Mouse (Mus musculus) midbrain, embryonic 10.5 days (tissue): ENCODE data around the gene Gm42420. TPM values are rescaled to one million over a fixed set of nuclear protein-coding genes. Genes with fewer than 3 reads are reported as not detected.

Experiments
- DNase-seq: peaks from one replicate; pipeline ENCODE4 v3.0.0-alpha.2; 2017; ENCODE audit warnings: low spot score
- H3K27ac ChIP-seq: fragments of 300-500 bp; sonication (generic); replicated peaks from 2 replicates; pipeline ENCODE4 v1.5.1; 2016; ENCODE audit warnings: mild to moderate bottlenecking
- H3K27me3 ChIP-seq: fragments of 300-500 bp; sonication (generic); 2 replicates; pipeline ENCODE4 v1.6.1; 2016; ENCODE audit warnings: low read depth, mild to moderate bottlenecking; ENCODE audit not compliant: poor library complexity, severe bottlenecking
- H3K36me3 ChIP-seq: fragments of 300-500 bp; sonication (generic); 2 replicates; pipeline ENCODE4 v1.6.1; 2016; ENCODE audit warnings: mild to moderate bottlenecking, moderate library complexity
- H3K4me1 ChIP-seq: fragments of 300-500 bp; sonication (generic); 2 replicates; pipeline ENCODE4 v1.6.1; 2016
- H3K4me3 ChIP-seq: fragments of 300-500 bp; sonication (generic); 2 replicates; pipeline ENCODE4 v1.5.1; 2016; ENCODE audit warnings: mild to moderate bottlenecking, moderate library complexity
- H3K9me3 ChIP-seq: fragments of 300-500 bp; sonication (generic); replicated peaks from 2 replicates; pipeline ENCODE4 v1.6.1; 2016; ENCODE audit warnings: mild to moderate bottlenecking
- WGBS: fragments of 180-500 bp; shearing (Covaris S2); methylation state at CpG from one replicate; pipeline ENCODE4 v1.1.7; 2016; 5-methylcytosine and 5-hydroxymethylcytosine counted together
- polyA plus RNA-seq: library from polyadenylated mRNA; unstranded; fragments of >200 nt; fragmentation: Nextera tagmentation; extraction: Ambion mirVana; gene quantifications from 2 replicates; pipeline ENCODE4 v1.2.1, GENCODE M21; 2016

The Gm42420 gene
- polyA plus RNA-seq, 1 experiment from 2014 or later: 0.57 TPM

DNA sequence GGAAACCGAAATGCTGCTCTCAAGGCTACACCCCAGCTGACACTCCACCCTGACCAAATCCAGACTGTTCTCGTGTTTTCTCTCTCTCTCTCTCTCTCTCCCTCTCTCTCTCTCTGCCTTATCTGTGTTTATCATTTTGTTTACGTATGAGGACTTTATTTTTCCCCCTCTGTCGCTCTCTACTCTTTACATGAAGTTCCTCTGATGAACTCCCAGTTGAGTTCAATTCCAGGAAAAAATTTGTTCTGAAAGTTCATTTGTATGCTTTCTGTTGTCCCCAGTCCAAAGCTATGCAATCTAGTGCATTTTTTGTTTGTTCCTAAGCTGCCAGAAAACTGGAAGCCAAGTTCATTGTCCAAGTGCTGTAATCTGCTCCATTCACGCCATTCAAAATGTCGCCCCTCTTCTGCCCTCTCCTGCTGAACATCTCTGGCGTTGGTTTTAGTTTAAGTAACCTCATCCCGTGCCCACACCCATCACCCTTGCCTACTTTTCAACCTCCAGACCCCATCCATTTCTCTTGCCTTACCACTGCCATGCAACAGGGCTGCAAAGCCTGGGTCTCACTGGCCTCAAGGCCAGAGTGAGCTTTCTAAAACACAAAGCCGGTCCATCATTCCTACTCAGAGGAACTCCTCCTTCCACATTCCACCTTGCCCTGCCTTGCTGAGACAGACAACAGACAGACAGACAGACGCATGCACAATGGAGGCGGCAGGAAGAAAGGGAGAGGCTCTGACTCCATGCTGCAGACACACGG, 30.5 kb upstream of the Gm42420 start:
- Histone ChIP-seq H3K4me1 (peaks cover 64% of the 10 kb centered on the region), H3K27ac (peak overlapping the region; percentile 60)

DNA sequence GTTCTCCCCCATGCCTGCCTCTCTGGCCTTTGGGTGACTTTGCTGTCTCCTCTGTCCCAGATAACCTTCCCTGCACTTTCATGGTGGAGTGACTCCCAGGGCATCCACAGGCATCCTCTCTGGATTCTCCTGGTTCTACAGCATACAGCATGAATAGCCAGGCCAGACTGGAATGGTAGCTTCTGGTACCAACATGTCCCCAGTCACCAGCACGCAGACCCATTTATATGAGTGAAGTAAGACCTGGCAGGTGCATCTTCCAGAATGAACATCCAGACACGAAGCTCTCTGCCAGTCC, 30.0 kb upstream of the Gm42420 start:
- Histone ChIP-seq H3K4me3 (peak overlapping the region; percentile 92), H3K27me3 (no peaks in the 10 kb centered on the region), H3K36me3 (peaks cover 38% of the 10 kb centered on the region), H3K27ac (peak overlapping the region; percentile 60), H3K4me1 (peaks cover 64% of the 10 kb centered on the region), H3K9me3 (peaks cover 5% of the 10 kb centered on the region; the same call in 1 of the 2 replicates)
- 90% methylated on average over 2 of the region's 2 CpGs for WGBS
- no peak for DNase-seq

More for the DNA sequence above, 30.5 kb upstream of the Gm42420 start:
- H3K9me3 ChIP-seq: peaks cover 5% of the 10 kb centered on the region; the same call in 1 of the 2 replicates
- H3K36me3 ChIP-seq: peaks cover 40% of the 10 kb centered on the region
- no peaks in the 10 kb centered on the region for H3K27me3 ChIP-seq
- peak overlapping the region; percentile 92 for H3K4me3 ChIP-seq
- no peak for DNase-seq
- 76% methylated on average over 12 of the region's 12 CpGs for WGBS

DNA sequence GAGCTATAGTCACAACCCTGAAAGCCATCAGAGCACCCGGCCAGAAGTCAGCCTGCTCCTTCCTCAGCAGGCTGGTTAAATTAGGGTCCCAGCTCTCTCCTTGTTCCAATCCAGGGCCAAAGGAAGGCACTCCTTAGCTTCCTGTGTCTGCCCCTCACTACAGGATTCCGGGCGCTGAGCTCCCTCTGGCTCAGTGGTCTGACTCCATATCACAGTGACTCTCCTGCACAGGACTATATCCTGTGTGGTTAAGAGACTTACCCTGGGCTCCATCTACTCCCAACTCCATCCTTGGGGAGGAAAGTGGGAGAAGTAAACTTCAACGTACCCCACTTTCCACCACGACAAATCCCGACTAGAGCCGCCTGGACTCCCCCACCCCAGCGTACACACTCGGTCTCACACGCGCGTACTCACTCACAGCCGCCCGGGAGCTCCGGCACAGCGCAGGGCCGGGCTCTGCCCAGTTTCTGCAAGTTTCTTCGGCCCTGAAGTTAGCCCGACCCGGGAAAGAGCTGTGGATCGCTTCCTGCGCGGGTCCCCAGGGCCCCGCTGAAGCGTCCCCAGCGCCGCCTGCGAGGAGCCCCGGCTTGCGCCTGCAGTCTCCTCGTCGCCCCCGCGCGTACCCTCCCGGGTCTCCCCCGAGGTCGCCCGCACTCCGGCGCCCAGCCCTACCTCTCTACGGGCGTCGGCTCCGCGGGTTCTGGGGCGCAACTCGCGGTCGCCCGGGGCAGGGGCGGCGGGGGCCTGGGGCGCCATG, 28.5 kb upstream of the Gm42420 start:
- Histone ChIP-seq H3K27ac (peak overlapping the region; percentile 100), H3K27me3 (no peaks in the 10 kb centered on the region), H3K36me3 (peaks cover 24% of the 10 kb centered on the region), H3K4me1 (peaks cover 59% of the 10 kb centered on the region), H3K9me3 (no peaks in the 10 kb centered on the region; the same call in 1 of the 2 replicates), H3K4me3 (peak overlapping the region; percentile 92)
- peak; percentile 71 for DNase-seq
- under 1% methylated on average over 54 of the region's 54 CpGs for WGBS

DNA sequence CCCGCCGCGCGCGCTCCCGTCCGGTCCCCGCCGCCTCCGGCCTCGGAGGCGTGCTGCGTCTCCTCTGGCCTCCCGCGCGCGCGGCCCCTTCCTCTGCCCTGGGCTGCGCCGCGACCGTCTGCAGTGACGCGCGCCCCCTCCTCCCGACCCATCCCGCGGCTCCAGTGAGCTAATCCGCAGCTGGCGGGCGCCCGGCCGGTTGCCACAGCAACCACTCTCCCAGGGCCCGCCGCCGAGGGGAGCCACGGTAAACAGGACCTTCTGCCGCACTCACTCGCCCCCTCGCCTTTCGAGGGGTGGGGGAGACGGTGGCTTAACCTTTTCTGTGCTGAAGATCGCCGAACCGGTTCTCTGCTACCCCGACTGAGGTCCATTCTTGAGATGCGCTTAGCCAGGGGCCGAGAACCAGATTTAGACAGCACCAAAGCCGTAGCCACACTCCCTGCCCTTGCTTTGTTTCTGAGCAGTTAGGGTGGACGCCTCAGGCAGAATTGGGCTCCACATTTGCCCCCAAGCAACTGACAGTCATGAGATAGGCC, 27.8 kb upstream of the Gm42420 start, which contains the start of gene Dennd2a:
Dennd2a (minus strand) TSS at position 145 of the 539 bp plus-strand sequence.
- Histone ChIP-seq H3K4me1 (peaks cover 54% of the 10 kb centered on the region), H3K9me3 (no peaks in the 10 kb centered on the region), H3K36me3 (peaks cover 18% of the 10 kb centered on the region), H3K4me3 (peak within 1 kb of the TSS; percentile 92), H3K27me3 (no peaks in the 10 kb centered on the region), H3K27ac (peak within 1 kb of the TSS; percentile 100)
- under 1% methylated on average over 50 of the region's 50 CpGs for WGBS
- DNase-seq: peak; percentile 96

DNA sequence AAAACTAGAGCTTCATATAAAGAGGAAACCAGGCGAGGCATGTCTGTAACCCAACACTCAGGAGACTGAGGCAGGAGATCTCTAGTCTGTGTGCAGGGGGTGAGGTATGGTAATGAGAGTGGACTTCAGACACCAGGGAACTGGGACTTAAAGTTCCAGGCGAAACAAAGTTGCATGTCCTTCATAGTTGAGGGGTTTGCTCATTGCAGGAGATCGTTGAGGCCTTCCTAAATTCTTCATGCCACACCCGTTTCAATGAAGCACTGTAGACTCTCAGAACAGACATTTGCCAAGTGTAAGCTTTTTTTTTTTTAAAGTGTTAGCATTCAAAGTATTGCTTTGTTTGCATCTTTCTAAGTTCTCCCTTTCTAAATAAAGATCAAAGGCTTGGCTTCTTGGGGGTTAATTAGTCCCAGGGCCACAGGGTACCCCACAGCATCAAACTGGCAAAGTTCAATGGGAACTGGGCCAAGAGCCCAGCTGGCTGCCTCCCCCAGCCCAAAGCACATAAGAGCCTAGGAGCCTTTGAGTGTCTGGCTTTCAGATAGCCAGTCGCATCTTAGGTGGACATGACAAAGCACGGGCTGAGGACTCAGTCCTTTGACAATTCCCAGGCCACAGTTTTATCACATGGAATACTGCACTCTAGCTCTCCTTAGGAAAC, 26.1 kb upstream of the Gm42420 start:
- no peaks in the 10 kb centered on the region for H3K9me3 ChIP-seq
- peaks cover 4% of the 10 kb centered on the region for H3K36me3 ChIP-seq
- DNase-seq: no peak
- peak overlapping the region; percentile 69 for H3K27ac ChIP-seq
- no peak overlapping the region for H3K4me3 ChIP-seq
- no peaks in the 10 kb centered on the region for H3K27me3 ChIP-seq
- peaks cover 47% of the 10 kb centered on the region for H3K4me1 ChIP-seq
- 57% methylated on average over 6 of the region's 6 CpGs for WGBS

DNA sequence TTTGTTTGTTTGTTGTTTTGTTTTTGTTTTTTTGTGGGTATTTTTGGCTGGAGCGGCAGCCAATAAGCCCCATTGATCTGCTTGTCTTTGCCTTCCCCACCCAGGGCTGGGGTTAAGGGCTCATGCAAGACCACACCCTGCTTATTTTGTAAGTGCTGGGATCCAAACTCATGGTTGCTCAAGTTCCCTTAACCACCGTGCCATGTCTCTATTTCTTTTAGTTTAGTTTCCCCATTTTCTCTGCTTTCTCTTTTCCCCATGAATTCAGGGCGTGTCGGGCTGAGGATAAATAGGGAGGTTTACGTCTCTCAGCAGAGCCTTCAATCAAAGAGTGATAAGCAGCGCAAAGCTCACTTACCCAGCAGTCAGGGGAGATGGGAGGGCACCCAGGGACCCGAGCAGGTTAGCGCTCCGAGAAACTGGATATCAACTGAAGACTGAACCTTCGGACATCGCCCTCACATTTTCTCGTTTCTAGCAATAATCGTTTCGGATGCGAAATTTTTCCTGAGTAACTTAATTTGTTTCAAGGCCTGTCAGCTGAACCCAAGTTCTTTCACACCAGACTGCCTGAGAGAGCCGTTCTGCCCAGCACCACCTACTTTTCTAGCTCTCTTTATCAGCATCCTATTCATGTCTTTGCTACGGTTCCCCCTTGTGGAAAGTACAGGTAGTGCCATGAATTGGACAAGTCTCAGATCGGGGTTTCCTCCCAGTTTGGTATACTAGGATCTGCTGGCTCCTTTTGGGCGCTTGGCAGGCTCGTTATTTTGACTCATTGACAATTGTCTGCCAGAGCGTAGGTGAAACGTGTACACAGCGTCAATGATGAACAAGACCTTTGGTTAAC, 23.2 kb upstream of the Gm42420 start:
- peak overlapping the region; percentile 38; the same call in 1 of the 2 replicates for H3K27ac ChIP-seq
- H3K4me1 ChIP-seq: peaks cover 24% of the 10 kb centered on the region
- H3K4me3 ChIP-seq: peak overlapping the region; percentile 25
- peak; percentile 75 for DNase-seq
- no peaks in the 10 kb centered on the region for H3K36me3 ChIP-seq
- H3K27me3 ChIP-seq: no peaks in the 10 kb centered on the region
- no peaks in the 10 kb centered on the region for H3K9me3 ChIP-seq
- 22% methylated on average over 23 of the region's 23 CpGs for WGBS

DNA sequence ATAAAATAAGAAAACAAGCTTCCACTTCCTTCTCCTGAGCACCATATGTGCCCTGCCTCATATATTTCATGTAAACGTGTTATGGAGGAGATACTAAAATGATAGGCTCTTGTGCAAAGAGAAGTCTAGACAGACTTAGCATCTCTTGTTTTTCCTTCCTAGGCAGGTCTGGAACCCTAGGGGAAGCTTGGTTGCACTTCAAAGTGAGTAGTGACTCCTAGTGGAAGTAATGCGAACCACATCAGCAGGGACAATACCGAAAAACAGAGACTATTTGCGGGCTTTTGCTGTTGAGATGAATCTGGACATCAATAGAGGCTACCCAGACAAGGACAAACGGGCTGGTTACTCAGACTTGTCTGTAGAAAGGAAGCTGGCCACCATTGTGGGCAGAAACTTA, 18.0 kb upstream of the Gm42420 start:
- no peak overlapping the region for H3K4me3 ChIP-seq
- no peak overlapping the region for H3K27ac ChIP-seq
- no peaks in the 10 kb centered on the region for H3K36me3 ChIP-seq
- H3K9me3 ChIP-seq: no peaks in the 10 kb centered on the region
- no peak for DNase-seq
- H3K4me1 ChIP-seq: no peaks in the 10 kb centered on the region
- H3K27me3 ChIP-seq: 0 out of 2 replicates have a peak, but pooled peaks cover 3% of the 10 kb centered on the region
- WGBS: 21% methylated on average over 5 of the region's 5 CpGs

DNA sequence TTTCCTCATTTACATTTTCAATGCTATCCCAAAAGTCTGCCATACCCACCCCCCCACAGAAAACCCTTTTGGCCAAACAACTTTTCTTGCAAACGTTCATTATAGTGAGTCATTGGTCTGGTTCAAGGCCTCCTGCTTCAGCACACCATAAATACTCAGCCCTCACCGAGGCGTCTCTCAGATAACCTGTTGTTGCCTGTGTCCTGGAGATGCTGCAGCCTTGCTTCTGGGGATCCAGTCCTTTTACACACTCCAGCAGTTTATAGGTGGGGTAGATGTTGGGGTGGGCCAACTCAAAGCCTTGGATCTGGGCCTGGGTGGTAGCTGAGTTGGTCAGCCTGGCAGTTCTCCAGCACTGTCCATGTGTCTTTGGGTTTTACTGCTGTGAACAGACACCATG, 15.1 kb upstream of the Gm42420 start:
- H3K4me3 ChIP-seq: no peak overlapping the region
- no peak for DNase-seq
- WGBS: 76% methylated on average over 3 of the region's 3 CpGs

DNA sequence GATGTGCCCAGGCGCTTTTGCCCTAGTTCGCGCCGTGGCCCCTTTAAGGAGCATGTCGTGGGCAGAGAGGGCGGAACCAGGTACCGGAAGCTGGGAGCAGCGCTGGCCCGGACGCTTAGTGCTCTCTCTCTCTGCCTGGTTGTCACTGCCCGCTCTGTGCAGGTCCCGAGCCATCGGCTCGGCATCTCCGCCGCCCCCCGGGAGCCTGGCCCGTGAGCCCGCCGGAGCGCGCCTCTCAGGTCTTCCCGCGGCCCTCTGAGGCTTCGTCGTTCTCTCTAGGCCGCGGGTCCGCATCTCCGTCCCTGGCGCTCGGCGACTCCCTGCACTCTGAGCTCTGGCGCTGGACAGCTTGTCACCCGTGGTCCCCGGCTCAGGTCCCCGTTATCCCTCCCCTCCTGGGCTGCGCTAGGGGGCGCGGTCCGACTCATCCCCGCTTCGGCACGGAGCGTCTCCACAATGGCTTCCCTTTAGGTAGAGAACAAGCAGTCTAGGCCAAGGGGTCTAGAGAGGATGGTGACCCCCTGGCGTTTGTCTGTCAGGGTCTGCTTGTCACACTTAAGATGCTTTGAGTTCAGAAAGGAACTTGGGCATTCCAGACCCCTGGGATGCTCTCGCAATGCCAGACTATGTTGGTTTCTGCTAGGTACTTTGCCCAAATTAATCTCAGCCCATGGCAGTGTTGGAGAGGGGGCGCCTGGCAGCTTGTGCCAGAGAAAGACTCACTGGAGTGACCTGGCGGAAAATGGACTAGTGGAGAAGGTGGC, 11.6 kb upstream of the Gm42420 start, which contains the start of gene Adck2:
Adck2 (plus strand) TSS at position 83 of the 764 bp plus-strand sequence.
- H3K4me3 ChIP-seq: peak within 1 kb of the TSS; percentile 85
- WGBS: under 1% methylated on average over 49 of the region's 49 CpGs
- H3K9me3 ChIP-seq: no peaks in the 10 kb centered on the region
- peak within 1 kb of the TSS; percentile 92 for H3K27ac ChIP-seq
- DNase-seq: peak; percentile 89
- peaks cover 18% of the 10 kb centered on the region for H3K4me1 ChIP-seq
- H3K36me3 ChIP-seq: peaks cover 11% of the 10 kb centered on the region
- H3K27me3 ChIP-seq: 0 out of 2 replicates have a peak, but pooled peaks cover 6% of the 10 kb centered on the region

More for the DNA sequence above, 15.1 kb upstream of the Gm42420 start:
- peaks cover 18% of the 10 kb centered on the region for H3K4me1 ChIP-seq
- H3K36me3 ChIP-seq: no peaks in the 10 kb centered on the region
- no peak overlapping the region for H3K27ac ChIP-seq
- H3K9me3 ChIP-seq: no peaks in the 10 kb centered on the region
- 0 out of 2 replicates have a peak, but pooled peaks cover 6% of the 10 kb centered on the region for H3K27me3 ChIP-seq

DNA sequence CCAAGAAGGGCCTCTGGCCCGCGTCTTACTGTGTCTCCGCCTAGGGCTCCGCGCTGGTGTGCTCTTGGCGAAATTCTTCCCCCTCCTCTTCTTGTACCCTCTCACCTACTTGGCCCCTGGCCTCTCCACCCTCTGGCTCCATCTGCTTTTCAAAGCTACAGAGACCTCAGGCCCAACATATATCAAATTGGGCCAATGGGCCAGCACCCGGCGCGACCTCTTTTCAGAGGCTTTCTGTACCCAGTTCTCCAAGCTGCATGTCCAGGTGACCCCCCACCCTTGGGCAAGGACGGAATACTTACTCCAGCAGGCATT, 11.0 kb upstream of the Gm42420 start:
- 24% methylated on average over 10 of the region's 10 CpGs for WGBS
- peaks cover 18% of the 10 kb centered on the region for H3K4me1 ChIP-seq
- peaks cover 16% of the 10 kb centered on the region for H3K36me3 ChIP-seq
- 0 out of 2 replicates have a peak, but pooled peaks cover 6% of the 10 kb centered on the region for H3K27me3 ChIP-seq
- H3K4me3 ChIP-seq: peak overlapping the region; percentile 85
- no peak for DNase-seq
- peak overlapping the region; percentile 92 for H3K27ac ChIP-seq
- no peaks in the 10 kb centered on the region for H3K9me3 ChIP-seq

DNA sequence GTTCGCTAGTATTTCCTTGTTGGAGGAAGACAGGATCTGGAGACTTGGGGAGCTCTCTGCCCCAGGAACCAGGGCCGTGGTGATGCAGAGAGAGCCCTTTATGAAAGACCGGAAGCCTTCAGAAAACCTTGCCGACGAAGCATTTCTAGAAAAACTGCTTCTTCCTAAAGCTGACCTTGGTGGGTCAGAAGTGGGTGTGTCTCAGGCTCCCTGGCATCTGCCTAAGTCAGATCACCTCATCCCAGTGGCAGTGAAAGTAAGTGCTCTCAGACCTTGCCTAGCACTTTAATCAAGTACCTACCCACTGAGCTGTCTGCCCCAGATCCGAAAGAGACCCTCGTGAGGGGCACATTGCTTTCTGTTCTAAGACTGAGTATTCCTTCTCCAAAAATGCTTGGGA, 10.6 kb upstream of the Gm42420 start:
- WGBS: 73% methylated on average over 7 of the region's 7 CpGs
- Histone ChIP-seq H3K27ac (peak overlapping the region; percentile 92), H3K9me3 (no peaks in the 10 kb centered on the region), H3K36me3 (peaks cover 20% of the 10 kb centered on the region), H3K4me3 (peak overlapping the region; percentile 85), H3K4me1 (peaks cover 18% of the 10 kb centered on the region), H3K27me3 (0 out of 2 replicates have a peak, but pooled peaks cover 6% of the 10 kb centered on the region)
- no peak for DNase-seq
